Mouse (Mus musculus) small intestine, adult 10 weeks (tissue): ENCODE results near the gene Ccdc43. TPM values are rescaled to one million over a fixed set of nuclear protein-coding genes. Genes with fewer than 3 reads are reported as not detected.

Experiments used
- polyA plus RNA-seq: library from polyadenylated mRNA; stranded (reverse); fragments of 350-450 nt; fragmentation: Illumina TruSeq; extraction: RNeasy Lipid Tissue Mini Kit (QIAGEN cat#74804); gene quantifications from one replicate; pipeline ENCODE4 v1.2.3, GENCODE M21; 2014; ENCODE audit warnings: low replicate concordance

Gene Ccdc43
- polyA plus RNA-seq = 28.0 TPM

DNA sequence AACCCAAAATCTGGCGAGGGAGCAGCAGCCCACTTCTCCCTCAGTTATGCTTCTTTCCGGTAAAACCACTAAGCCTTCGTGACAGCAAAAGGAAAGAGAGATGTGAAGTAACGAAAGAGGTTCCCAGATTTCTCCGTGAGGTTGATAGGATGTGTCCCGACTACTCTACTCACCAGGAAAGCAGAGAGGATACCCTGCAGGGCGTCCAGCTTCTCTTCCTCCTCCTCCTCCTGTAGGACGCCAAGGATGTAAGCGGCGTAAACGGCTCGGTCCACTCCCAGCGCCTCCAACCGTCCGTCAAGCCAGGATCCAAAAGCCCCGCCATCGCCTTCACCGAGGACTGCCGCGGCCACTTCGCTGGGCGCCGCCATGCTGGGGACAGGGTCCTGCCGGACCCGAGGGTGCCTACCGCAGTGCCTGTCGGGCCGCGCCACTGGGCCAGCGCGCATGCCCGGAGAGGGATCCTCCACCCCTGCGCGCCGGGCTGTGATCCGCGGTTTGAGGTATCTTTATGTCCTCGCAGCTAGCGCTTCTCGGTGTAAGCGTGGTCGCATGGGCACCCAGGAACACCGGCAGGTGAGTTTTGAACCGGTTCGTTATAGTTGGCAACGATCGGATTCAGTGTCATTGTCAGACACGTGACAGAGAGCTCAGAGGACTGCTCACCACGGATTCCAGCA, at the start of gene Ccdc43:
Gene Ccdc43, minus strand, starts transcription at position 445 of the 680 bp plus-strand sequence.

DNA sequence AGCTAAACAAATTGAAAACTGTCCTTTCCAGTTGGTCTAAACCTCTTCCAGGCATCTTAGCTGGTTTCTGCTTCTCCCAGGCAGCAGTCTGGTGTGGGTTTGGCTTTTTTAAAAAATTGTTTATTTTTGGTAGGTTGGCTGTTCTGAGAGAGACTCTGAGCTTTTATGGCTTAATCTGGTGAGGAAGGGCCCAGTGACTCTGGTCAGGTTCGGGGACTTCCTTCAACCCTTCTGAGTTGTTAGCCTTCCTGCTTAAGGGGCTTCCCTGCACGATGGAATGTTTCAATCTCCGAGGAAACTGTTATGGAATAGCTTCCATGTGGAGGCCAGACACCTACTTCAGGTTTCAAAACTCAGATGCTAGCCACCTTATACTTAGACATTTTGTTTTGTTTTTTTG, 34.2 kb downstream of the Ccdc43 start, which contains the start of gene Meioc:
Gene Meioc, plus strand, starts transcription at position 301 of the 400 bp plus-strand sequence.

Other genes with a start within 250 kb of the Ccdc43 start
- gene Itga2b, start 227.7 kb downstream of the Ccdc43 start, polyA plus RNA-seq = not detected
- gene Gpatch8, start 141.4 kb downstream of the Ccdc43 start, polyA plus RNA-seq = 26.5 TPM
- 2.2 TPM for gene Gm11627, start 118.3 kb downstream of the Ccdc43 start, polyA plus RNA-seq
- gene Fzd2, start 93.4 kb downstream of the Ccdc43 start, polyA plus RNA-seq = 0.82 TPM
- not detected for gene Meioc, start 34.1 kb downstream of the Ccdc43 start, polyA plus RNA-seq
- 0.07 TPM for gene Adam11, start 63.7 kb upstream of the Ccdc43 start, polyA plus RNA-seq
- gene Gjc1, start 121.9 kb upstream of the Ccdc43 start, polyA plus RNA-seq = 6.4 TPM
- gene Higd1b, start 138.1 kb upstream of the Ccdc43 start, polyA plus RNA-seq = not detected
- gene Eftud2, start 183.2 kb upstream of the Ccdc43 start, polyA plus RNA-seq = 19.1 TPM
- not detected for gene Ccdc103, start 183.4 kb upstream of the Ccdc43 start, polyA plus RNA-seq
- gene Fam187a, start 187.4 kb upstream of the Ccdc43 start, polyA plus RNA-seq = not detected
- not detected for gene Gfap, start 203.1 kb upstream of the Ccdc43 start, polyA plus RNA-seq
- gene Kif18b, start 227.3 kb upstream of the Ccdc43 start, polyA plus RNA-seq = 0.67 TPM
- not detected for gene C1ql1, start 248.9 kb upstream of the Ccdc43 start, polyA plus RNA-seq